Mouse (Mus musculus): Measurements from ENCODE around the gene St7.

The St7 gene

GRCm38 (mm10) chr6:17828382-17828781, 135.6 kb downstream of the St7 start:
- DNase-seq, result no peak

GRCm38 (mm10) chr6:17829981-17830380, 137.2 kb downstream of the St7 start:
- no peak for DNase-seq

GRCm38 (mm10) chr6:17834493-17834892, 141.8 kb downstream of the St7 start:
- peak; percentile 89 to 92 for DNase-seq

- DNase-seq, result no peak
These were observed 143.0 kb downstream of the St7 start for GRCm38 (mm10) chr6:17835693-17836092.

- DNase-seq, result no peak
These were observed 144.9 kb downstream of the St7 start for GRCm38 (mm10) chr6:17837676-17838075.

GRCm38 (mm10) chr6:17840431-17840830, 147.7 kb downstream of the St7 start:
- DNase-seq, result no peak

- peak; percentile 68 to 77 for DNase-seq
These were observed 150.0 kb downstream of the St7 start for GRCm38 (mm10) chr6:17842759-17843158.

GRCm38 (mm10) chr6:17851316-17851715, 158.6 kb downstream of the St7 start:
- DNase-seq, result no peak

GRCm38 (mm10) chr6:17853587-17854274, 161.0 kb downstream of the St7 start:
- DNase-seq, result no peak

GRCm38 (mm10) chr6:17855616-17856015, 162.9 kb downstream of the St7 start:
- DNase-seq, result no peak

- DNase-seq, result no peak
These were observed 166.8 kb downstream of the St7 start for GRCm38 (mm10) chr6:17859564-17859963.

GRCm38 (mm10) chr6:17860463-17860862, 167.7 kb downstream of the St7 start:
- DNase-seq, result no peak

GRCm38 (mm10) chr6:17867796-17868195, 175.1 kb downstream of the St7 start:
- DNase-seq, result no peak

GRCm38 (mm10) chr6:17871831-17872372, 179.2 kb downstream of the St7 start:
- no peak for DNase-seq

- no peak for DNase-seq
These were observed 182.9 kb downstream of the St7 start for GRCm38 (mm10) chr6:17875606-17876005.

GRCm38 (mm10) chr6:17876023-17876613, 183.4 kb downstream of the St7 start:
- DNase-seq, result no peak

GRCm38 (mm10) chr6:17876670-17877179, 184.0 kb downstream of the St7 start:
- DNase-seq, result no peak

- DNase-seq, result no peak
These were observed 190.2 kb downstream of the St7 start for GRCm38 (mm10) chr6:17882943-17883342.

- no peak for DNase-seq
These were observed 195.0 kb downstream of the St7 start for GRCm38 (mm10) chr6:17887765-17888164.

- DNase-seq, result no peak
These were observed 202.8 kb downstream of the St7 start for GRCm38 (mm10) chr6:17895562-17895961.

GRCm38 (mm10) chr6:17898539-17898938, 205.8 kb downstream of the St7 start:
- no peak for DNase-seq

- peak; percentile 34 to 56 for DNase-seq
These were observed 210.6 kb downstream of the St7 start for GRCm38 (mm10) chr6:17903355-17903754.

- no peak for DNase-seq
These were observed 213.0 kb downstream of the St7 start for GRCm38 (mm10) chr6:17905776-17906175.

GRCm38 (mm10) chr6:17906289-17906688, 213.6 kb downstream of the St7 start:
- DNase-seq, result no peak
